Mouse (Mus musculus) thymus, adult 18-20 months (tissue): Measurements from ENCODE around the gene H6pd.
A peak's percentile ranks its signal among the peaks of the same experiment; 100 is the strongest.

Experiments used
- DNase-seq, 2 experiments: peaks; one replicate each; pipeline ENCODE4 v3.0.0; 2022; ENCODE audit warnings: mixed read lengths in 2 of 2

The H6pd gene

DNA sequence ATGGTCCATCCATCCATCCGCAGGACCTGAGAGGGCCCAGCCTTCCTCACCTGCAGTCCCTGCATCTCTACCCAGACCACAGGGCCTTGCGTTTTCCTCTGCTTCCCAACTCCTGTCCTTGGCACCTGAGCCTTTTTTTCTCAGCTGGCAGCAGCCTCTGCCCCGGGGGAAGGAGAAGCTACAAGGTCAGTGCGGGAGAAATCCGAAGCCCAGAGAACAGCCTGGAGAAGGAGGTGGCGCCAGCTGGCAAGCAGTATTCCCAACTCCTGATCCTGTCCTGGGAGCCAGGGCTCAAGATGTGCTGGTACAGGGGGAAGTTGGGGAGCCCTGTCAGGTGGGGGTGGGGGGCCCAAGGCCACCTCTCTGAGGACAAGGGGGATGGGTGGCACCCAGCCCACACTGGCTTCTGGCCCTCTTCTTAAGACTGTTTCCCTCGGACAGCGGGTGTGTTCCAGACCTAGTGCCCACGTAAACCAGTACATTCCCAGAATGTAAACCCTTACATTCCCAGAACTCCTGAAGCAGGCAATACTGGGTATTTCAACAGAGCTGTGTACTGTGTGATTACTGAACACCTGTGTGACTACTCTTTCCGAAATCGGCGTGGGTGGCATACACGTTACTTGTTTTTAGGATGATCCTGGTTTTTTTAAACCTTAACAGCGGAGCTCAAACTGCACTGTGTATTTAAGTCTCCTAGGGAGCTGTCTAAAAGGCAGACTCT lies 9.9 kb downstream of the H6pd start:
- no peak for DNase-seq

DNA sequence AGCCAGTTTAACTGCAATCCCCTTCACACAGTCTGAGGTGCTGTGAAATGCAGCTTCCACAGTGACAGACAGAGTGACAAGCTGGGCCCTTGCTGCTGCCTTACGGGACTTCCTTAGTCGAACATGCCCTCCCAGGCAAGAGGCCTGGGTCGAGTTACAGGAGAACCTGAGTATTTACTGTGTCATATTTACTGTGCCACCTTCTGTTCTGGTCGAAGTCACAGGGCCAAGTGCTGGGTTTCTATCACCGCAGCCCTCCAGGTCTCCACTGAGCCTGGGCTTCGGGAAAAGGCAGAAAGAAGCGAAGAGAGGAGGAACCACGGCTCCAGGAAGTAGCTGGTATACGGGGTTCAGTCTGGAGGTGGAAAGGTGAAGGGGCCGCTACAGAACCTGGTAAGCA lies 10.8 kb downstream of the H6pd start:
- no peak for DNase-seq

DNA sequence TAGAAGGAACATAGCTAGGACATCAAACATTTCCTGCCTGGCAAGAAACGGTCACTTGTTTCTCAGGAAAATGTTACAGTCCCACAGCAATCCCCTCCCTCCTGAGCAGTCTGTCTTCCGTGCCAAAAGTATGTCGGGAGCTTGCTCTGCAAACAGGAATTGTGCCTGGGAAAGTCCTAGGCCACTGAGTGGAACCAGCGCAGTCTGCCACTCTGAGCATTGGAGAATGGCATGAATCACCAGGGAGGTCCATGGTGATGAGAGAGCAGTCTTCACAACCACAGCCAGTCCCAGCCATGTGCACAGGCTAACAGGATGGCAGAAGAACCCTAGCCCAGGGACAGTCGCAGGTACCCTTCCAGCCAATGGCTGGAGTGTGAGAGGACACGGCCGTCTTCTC lies 12.4 kb downstream of the H6pd start:
- no peak for DNase-seq

DNA sequence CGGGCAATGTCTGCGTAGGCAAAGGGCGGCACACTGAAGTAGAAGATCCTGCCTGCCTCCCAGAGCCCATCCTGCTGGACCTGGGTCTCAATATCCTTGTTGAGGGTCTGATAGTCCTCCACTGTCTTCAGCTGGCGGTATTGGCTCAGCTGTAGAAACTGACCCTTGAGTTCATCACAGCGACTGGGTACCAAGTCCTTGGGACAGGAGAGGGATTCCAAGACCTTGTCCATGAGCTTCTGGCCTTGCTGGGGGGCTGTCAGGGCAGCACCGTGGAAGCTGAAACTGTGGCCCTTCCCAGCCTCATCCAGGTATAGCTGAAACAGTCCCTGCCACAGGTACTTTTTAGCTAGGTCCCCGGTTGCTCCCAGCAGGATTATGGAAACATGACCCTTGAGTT lies 12.9 kb downstream of the H6pd start:
- DNase-seq, result no peak

DNA sequence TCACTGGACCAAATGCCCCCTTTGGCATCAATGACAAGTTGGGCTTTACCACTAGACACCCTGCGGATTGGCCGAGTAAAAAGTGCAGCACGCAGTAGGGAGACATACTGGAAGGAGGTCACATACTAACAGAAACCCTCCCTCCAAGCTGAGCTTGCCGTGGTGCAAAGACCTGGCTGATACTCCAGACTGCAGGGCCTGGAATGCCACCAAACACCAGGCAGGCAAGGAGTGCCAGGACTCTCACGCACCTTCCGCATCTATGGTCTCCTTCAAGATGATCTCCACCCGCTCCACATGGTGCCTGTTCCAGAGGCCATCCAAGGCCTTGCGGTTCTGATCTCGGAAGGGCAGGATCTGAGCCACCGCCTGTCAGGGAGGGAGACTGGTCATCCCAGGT lies 14.6 kb downstream of the H6pd start:
- DNase-seq, result no peak

DNA sequence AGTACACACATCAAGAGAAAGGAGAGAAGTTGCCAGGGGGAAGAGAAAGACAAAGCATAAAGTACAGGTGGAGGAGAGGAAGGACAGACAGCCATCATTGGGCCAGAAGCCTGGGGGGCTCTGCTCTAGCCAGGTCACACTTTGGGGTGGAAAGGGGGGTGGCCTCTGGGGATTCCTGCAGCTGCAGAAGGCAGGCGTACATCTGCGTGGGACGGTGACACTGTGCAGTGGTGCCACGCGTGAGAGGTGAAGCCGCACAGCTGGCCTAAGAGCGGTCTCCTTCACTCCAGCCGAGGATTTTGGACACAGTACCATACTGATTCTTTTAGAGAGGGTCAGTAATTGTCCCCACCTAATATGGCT lies 16.2 kb downstream of the H6pd start:
- no peak for DNase-seq

DNA sequence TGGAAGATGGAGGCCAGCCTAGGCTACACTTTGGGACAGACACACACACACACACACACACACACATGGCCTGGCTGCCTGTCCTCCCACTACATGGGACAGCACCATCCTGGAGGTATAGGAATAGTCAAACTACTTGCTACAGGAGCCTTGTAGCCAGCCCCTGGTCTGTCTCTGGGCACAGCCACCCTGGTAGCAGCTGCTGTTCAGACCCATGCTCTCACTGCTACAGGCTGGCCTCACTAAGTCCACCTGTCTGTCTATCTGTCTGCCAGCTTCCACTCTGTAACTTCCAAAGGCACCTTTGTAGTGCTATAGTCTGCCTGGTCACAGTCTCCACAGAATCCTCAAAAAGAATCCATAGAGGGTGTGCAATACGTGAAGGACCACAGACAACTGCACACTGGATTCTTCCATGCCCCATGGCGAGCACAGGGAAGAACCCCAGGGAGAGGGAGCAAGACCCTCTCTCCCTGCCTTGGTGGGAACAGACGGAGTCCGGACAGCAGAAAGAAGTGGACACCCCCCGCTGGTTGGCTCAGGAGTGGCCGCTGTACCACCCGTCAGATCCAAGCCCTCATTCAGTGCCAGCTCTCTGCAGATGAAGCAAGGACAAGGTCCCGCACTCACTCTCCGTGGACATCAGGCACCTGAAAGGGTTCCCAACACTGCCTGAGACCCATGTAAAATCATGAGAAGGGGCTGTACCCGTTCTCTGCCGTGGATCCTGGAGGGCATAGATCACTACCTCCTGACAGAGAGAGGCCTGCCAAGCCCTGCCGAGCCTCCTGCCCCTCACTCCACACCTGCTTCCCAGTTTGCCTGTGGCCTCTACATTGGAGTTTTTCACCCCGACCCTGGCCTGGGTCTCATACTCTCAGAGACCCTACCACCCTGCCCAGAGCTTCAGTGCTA lies 16.8 kb downstream of the H6pd start:
- no peak for DNase-seq

DNA sequence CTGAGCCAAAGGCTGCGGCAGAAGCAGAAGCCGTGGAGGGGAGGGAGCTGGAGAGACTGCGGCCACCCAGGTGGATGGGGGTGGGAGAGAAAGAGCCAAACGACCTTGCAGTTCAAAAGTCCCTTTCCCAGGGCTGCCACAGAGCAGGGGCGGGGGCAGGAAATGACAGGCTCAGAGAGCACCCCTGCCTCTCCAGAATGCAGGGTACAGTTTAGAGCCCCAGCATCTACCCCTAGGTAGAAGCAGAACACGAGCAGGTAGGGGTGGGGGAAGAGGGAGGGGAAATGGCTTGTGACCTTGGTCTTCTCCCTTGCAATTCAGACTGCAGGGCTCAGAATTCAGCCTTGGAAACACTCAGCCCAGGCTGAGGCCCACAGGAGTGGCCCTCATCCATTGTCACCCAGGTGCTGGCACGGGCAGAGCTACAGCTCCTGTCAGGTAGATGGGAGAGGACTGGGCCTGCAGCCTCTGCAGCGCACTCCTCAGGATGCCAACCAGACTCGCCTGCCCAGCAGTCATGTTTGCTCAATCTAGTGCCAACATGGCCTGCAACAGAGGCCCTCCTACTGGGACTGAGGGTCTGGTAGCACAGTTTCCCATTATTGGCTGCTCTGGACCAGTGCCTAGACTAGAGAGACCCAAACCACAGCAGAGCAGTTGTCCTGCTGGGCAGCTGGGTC lies 17.7 kb downstream of the H6pd start:
- DNase-seq, result peak; percentile 81 to 86

DNA sequence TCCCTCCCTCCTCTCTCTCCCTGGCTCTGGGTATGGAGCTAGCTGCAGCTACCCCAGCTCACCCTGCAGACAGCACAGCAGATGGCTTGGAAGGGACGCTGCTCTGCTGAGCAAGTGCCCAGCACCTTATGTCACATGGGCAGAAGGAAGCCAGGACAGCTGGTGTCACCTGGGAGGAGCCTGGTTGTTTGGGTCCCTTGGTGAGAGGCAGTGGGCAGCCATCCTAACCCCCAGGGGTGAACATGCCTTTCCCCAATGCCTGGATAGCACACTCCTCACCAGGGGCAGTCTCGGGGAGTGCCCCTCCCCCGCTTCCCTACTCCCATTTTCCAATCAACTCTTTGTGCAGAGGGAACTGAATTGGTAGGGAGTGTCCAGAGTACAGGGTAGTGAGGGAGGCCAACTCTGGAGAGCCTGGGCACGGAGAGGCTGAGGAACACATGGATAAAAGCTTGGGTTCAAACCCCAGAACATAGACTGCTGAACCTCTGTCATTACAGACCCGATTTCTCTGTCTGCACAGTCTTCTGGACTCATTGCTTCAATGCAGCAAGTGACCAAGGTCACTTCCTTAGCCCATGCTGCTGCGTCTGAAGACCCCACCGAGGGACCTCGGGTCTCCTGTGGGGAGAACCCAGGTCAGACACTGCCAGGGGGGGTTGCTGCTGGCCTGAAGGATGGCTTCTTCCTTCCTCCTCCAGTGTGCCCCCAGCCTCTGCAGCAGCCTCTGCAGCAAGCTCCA lies 18.4 kb downstream of the H6pd start:
- DNase-seq, result peak in 1 of 2 experiments; percentile 49

DNA sequence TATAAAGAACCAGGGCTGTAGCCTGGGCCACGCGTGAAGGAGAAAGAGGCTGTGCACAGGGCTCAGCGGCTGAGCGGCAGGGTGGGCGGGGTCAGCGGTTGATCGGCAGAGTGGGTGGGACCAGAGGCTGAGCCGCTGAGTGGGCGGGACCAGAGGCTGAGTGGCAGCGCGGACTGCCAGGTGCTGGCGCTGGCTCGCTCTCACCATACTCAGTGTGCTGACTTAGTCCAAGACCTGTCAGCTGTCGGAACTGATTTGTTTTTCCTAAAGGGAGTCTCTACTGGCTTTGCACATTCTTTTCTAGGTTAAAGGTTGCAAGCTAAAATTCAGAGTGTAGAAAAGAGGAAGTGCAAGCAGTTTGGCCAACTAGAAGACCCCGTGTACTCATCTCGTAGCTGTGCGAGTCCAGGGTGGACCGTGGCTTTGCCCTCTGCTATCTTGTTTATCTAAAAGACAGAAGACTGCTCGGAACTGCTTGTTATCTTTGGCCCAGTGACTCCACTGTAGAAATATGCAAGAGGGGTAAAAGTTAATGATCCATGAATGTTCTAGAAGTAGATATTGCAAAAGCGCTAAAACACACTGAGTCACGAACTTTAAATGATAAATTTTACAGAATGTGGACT lies 19.8 kb downstream of the H6pd start:
- peak; percentile 85 for DNase-seq

DNA sequence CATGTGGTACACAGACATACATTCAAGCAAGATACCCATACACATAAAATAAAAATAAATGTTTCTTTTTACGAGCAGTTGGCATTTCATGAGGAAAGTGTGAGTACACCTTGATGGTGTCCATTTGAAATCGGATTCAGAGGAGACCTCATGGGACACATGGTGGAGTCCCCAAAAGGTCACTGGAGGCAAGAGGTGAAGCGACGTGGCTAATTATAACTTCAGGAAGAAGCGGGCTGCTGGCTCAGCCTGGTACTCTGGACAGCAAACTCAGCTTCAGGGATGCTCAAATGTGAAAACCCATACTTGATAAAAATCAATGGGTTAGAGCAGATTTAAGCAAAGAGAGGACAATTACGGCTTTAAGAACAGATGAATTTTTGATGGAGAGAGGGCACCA lies 20.5 kb downstream of the H6pd start:
- DNase-seq, result no peak

DNA sequence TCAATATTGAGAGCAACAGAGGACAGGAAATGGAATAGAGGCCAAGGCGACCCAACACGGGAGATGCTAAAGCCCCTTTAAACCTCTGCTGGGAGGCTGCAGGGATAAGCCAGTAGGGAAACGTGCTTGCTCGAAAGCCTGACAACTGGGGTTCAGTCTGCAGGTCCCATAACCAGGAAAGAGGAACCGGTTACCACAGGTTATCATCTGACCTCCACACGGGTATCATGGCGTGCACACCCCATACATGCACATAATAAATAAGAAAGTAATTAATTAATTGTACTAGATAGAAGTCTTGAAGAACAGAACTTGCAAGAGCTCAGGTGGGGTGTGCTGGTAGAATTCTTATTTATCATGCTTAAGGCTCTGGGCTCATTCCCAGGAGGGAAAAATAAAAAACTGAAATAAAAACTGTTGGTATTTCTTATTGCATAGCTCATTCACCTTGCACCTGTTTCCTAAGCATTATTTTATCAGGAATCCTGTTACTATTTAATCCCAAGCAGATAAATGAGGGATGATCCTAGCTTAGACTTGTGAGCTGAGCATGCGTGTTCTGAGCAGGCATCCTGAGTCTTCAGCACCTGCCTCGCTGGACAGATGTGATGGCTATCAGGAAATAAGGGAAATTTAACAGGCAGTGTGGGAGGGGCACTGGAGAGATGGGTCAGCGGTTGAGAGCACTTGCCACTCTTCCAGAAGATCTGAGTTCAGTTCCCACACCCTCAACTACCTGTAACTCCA lies 22.0 kb downstream of the H6pd start:
- DNase-seq, result no peak

DNA sequence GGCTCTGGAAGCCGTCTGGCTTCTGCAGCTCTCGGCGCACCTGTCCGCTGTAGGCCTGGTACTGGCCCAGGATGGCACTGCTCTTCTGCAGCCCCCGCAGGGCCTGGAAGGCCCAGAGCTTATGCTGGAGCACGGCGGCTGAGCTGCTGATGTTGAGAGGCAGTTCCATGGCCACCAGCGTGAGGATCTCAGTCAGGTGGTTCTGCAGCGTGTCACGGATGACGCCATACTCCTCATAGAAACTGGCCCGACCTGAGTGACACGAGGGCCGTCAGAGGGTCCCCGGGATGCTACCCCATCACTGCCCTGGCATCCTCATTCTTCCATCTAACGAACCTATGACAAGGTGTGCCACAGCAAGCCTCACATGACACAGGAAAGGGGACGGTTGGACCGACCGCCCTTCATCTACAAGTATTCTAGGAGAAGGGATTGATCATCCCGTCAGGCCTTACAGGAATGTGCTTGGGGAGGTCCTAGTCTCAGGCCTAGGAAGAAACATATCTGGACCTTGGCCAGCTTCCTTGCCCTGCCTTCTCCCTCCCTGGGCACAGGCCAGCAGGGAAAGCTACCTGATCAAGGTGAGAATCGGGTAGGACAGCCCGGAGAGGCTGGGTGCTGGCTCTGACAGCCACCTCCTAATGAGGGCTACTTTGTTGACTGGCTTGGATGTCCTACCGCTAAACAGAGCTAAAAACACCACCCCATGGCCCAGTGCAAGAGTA lies 24.7 kb downstream of the H6pd start:
- no peak for DNase-seq

DNA sequence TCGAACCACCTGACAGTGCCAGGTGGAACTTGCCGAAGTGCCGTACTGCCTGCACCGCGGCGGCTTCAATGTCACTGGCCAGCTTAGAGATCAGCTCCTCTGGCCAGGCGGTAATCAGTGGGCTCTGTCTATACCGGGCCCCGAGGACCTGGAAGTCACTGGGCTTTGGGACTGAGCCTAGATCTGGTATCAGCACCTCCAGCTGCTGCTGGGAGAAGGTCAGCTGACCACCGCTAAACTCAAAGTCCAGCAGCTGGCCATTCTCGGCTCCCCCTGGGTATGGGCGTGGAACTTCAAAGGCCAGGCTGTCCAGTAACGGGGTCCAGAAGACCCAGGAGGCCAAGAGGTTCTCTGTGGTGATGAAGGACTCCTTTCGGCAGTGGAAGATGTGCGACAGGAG lies 26.7 kb downstream of the H6pd start:
- DNase-seq, result no peak

DNA sequence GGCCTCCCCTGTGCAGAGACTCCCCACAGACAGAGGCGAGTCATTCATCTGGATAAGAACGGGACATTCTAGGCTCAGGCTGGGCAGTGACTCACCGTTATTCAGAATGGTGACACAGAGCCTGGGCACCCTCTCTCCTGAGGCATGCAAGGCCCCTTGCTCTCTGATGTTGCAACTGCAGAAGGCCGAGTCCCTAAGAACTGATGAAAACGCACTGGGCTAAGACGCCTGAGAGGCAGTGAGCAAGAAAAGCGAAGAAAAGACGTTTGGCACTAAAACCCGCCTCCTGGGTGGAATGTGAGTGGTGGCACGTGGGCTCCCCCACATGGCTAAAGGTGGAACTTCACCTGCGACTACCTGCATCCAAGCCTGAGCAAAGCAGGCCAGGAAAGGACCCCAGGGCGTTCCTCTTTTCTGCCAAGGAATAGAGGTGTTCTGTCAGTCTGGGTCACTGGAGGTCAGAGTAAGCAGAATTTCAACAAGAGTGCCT lies 29.0 kb downstream of the H6pd start:
- DNase-seq, result peak; percentile 50 to 62

DNA sequence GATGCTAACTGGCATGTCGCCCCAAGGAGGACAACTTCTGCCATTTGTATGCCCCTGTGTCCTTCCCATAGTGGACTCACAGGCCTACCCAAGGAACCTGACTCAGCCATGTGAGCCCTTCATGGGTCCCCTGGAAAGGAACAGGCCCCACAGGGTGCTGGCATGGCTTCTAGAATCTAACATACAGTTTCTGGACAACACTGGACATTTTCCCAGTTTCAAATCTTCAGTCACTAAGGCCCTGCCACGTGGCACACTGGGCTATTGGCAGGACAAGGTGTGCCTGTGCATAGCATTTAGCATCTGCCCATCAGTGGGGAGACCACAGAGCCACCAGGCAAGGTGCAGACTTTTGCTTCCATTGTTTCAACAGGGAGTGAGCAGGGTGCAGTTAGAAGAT lies 30.0 kb downstream of the H6pd start:
- DNase-seq, result no peak

DNA sequence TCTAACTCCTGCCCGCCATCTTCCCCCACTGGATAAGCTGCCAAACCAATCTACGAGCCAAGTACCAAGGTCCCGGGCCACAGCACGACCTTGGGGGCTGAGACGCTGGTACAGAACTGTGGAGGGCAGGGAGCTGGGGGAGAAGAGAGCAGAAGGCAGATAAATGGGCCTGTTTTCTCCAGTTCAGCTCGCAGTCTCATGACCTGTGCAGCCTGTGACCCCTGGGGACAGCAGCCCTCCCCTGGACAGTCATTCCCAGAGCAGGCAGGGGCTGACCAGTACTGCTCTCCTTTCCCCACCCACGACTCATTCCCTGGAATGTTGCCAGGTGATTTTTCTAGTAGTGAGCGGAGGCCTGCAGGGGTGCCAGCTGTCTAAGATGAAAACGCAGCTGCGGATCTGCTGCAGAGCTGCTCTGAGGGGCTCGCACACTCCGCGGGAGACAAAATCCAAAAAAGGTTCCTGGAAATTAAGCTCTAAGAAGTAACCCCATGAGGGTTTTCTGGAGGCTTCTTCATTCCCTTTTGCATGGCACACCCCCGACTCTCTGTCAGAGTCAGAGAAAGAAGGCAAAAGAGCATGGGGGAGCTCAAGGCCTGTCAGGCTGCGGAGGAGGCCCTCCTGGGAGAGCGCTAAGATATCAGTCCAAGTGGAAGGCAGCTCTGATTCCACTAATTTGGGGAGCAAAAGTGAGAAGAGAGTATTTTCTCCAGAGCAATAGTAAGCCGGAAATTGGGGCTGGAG lies 30.9 kb downstream of the H6pd start:
- DNase-seq, result no peak

DNA sequence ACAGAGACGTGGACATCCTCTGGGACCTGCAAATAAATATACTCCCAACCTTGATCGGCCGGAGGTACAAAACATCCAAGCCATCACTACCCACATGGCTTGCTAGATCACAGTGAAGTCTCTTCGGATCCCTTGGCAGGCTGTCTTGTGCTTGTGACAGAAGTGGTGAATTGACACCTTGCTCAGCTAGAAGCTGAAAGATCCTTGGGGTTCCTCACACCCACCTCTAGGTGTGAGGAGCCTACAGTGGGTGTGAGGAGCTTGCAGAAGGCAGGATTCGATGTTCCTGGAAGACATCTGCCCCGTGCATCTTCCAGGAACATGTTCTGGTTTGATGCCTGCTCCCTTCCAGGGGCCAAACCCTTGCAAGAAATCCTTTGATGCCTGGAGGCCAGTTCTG lies 31.6 kb downstream of the H6pd start:
- no peak for DNase-seq

DNA sequence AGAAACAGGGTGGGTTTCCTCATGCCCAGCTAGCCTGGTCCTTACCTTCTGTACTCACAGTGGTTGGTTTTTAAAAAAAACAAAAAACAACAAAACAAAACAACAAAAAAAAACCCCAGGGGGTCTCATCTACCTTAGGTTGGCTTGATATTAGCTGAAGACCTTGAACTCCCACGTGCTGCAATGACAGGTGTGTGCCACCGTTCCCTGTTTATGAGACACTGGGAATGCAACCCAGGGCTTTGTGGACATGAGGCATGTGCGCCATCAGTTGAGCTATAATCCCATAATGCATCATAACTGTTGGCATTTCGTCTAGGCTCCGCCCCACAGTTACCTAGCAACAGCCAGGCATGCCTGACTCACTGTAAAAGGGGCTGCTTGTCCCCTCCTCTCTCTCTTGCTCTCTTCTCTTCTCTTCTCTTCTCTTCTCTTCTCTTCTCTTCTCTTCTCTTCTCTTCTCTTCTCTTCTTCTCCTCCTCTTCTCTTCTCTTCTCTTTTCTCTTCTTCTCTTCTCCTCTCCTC lies 33.0 kb downstream of the H6pd start:
- DNase-seq, result no peak

DNA sequence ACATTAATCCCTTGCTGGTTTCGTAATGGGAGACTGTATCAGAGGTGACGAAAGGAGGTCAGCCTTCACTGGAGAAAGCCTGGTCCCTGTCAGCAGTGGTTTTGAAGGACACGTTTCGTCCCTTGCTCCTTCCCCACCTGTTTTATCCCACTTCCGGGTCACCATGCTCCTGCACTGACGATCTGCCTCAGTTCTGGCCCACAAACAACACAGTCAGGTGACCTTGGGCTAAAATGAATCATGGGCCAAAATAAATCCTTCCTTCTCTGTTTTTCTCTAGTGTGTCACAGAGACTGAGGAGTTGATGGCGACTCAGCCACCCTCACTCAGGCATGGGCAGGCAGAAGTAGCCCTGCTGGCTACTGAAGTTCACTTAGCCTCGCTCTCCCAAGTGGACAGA lies 33.5 kb downstream of the H6pd start:
- DNase-seq, result no peak
